Mouse (Mus musculus) cortical plate, adult 2 months (tissue): Measurements from ENCODE around the gene Alkbh3. TPM values are rescaled to one million over a fixed set of nuclear protein-coding genes. Genes with fewer than 3 reads are reported as not detected.

ENCODE experiments used
- H3K27ac ChIP-seq: fragments of 200-500 bp; 2 replicates; pipeline ENCODE4 v1.5.1; 2012; ENCODE audit warnings: low read length, control low read depth, inconsistent platforms; ENCODE audit not compliant: insufficient read depth
- H3K4me1 ChIP-seq: fragments of 200-500 bp; 2 replicates; pipeline ENCODE4 v1.6.1; 2011; ENCODE audit warnings: low read length; ENCODE audit not compliant: control insufficient read depth, insufficient read depth
- H3K4me3 ChIP-seq: fragments of 200-500 bp; 2 replicates; pipeline ENCODE4 v1.5.1; 2011; ENCODE audit warnings: mild to moderate bottlenecking, low read length, control low read depth; ENCODE audit not compliant: insufficient read depth
- CTCF ChIP-seq: fragments of 200-500 bp; IDR thresholded peaks from 2 replicates; pipeline ENCODE4 v1.5.1; 2011; ENCODE audit warnings: mild to moderate bottlenecking, control low read depth, low read length; ENCODE audit not compliant: insufficient read depth; ENCODE audit errors: extremely low read depth
- POLR2A ChIP-seq: fragments of 200-500 bp; IDR thresholded peaks from 2 replicates; pipeline ENCODE4 v1.6.1; 2011; ENCODE audit warnings: mild to moderate bottlenecking, low read length, control low read depth; ENCODE audit not compliant: insufficient read depth; ENCODE audit errors: extremely low read depth
- polyA plus RNA-seq: library from polyadenylated mRNA; depleted of rRNA; stranded (reverse); fragments of >200 nt; gene quantifications from 2 replicates; pipeline ENCODE4 v1.2.3, GENCODE M21; 2012; rRNA removed

Gene Alkbh3
- polyA plus RNA-seq, 1 experiment, result 45.9 TPM

GRCm38 (mm10) chr2:93956908-93957784 lies 53.5 kb downstream of the Alkbh3 start, which contains the start of gene Gm13889:
Gm13889 (minus strand) TSS chr2:93957201.
- TF ChIP-seq CTCF, result no peak
- TF ChIP-seq POLR2A, result peak; percentile 83
- Histone ChIP-seq H3K4me1 (peaks cover 4% of the 10 kb centered on the region), H3K27ac (peak within 1 kb of the TSS; percentile 49), H3K4me3 (peak within 1 kb of the TSS; percentile 68)

- Histone ChIP-seq H3K4me1 (peaks cover 4% of the 10 kb centered on the region), H3K27ac (peak overlapping the region; percentile 49), H3K4me3 (peak overlapping the region; percentile 68)
- peak; percentile 25; the same call in 1 of the 2 replicates for TF ChIP-seq POLR2A
- no peak for TF ChIP-seq CTCF
Observed at GRCm38 (mm10) chr2:93956331-93956801, 54.2 kb downstream of the Alkbh3 start.

- H3K27ac ChIP-seq, result peak overlapping the region; percentile 49; the same call in 1 of the 2 replicates
- H3K4me1 ChIP-seq, result peaks cover 4% of the 10 kb centered on the region
- peak overlapping the region; percentile 68 for H3K4me3 ChIP-seq
- TF ChIP-seq POLR2A (no peak), CTCF (no peak)
Observed at GRCm38 (mm10) chr2:93955886-93956285, 54.7 kb downstream of the Alkbh3 start.

GRCm38 (mm10) chr2:93954781-93955578 lies 55.6 kb downstream of the Alkbh3 start:
- H3K27ac ChIP-seq, result peak overlapping the region; percentile 2
- TF ChIP-seq POLR2A (peak; percentile 38; the same call in 1 of the 2 replicates), CTCF (no peak)
- H3K4me3 ChIP-seq, result peak overlapping the region; percentile 68
- H3K4me1 ChIP-seq, result peaks cover 4% of the 10 kb centered on the region

GRCm38 (mm10) chr2:93953726-93954125 lies 56.9 kb downstream of the Alkbh3 start:
- TF ChIP-seq POLR2A (no peak), CTCF (no peak)
- Histone ChIP-seq H3K4me1 (peaks cover 4% of the 10 kb centered on the region), H3K27ac (no peak overlapping the region), H3K4me3 (no peak overlapping the region)

- Histone ChIP-seq H3K27ac (no peak overlapping the region), H3K4me1 (no peaks in the 10 kb centered on the region), H3K4me3 (no peak overlapping the region)
- no peak for TF ChIP-seq POLR2A
- no peak for TF ChIP-seq CTCF
Observed at GRCm38 (mm10) chr2:93946976-93947375, 63.6 kb downstream of the Alkbh3 start.

GRCm38 (mm10) chr2:93944855-93945254 lies 65.8 kb downstream of the Alkbh3 start:
- no peak for TF ChIP-seq CTCF
- no peak for TF ChIP-seq POLR2A
- H3K27ac ChIP-seq, result no peak overlapping the region
- H3K4me3 ChIP-seq, result no peak overlapping the region

GRCm38 (mm10) chr2:93944099-93944498 lies 66.5 kb downstream of the Alkbh3 start:
- no peak overlapping the region for H3K4me3 ChIP-seq
- TF ChIP-seq CTCF (0 out of 2 replicates have a peak, but pooled peaks have one; percentile 0), POLR2A (no peak)
- H3K4me1 ChIP-seq, result no peaks in the 10 kb centered on the region
- H3K27ac ChIP-seq, result no peak overlapping the region

More at GRCm38 (mm10) chr2:93944855-93945254, 65.8 kb downstream of the Alkbh3 start:
- H3K4me1 ChIP-seq, result no peaks in the 10 kb centered on the region

GRCm38 (mm10) chr2:93941670-93942069 lies 68.9 kb downstream of the Alkbh3 start:
- no peak overlapping the region for H3K27ac ChIP-seq

GRCm38 (mm10) chr2:93938534-93938933 lies 72.1 kb downstream of the Alkbh3 start:
- H3K4me3 ChIP-seq, result no peak overlapping the region
- TF ChIP-seq POLR2A (no peak), CTCF (no peak)
- H3K4me1 ChIP-seq, result no peaks in the 10 kb centered on the region
- no peak overlapping the region for H3K27ac ChIP-seq

More at GRCm38 (mm10) chr2:93941670-93942069, 68.9 kb downstream of the Alkbh3 start:
- Histone ChIP-seq H3K4me1 (no peaks in the 10 kb centered on the region), H3K4me3 (no peak overlapping the region)
- TF ChIP-seq CTCF, result no peak
- no peak for TF ChIP-seq POLR2A

Other genes with a start within 250 kb of the Alkbh3 start
- gene Ext2, start 188.2 kb downstream of the Alkbh3 start, polyA plus RNA-seq, result 32.1 and 34.6 TPM in 2 replicates
- 7.3 and 8.8 TPM in 2 replicates for gene Accs, start 160.9 kb downstream of the Alkbh3 start, polyA plus RNA-seq
- 0.68 and 0.77 TPM in 2 replicates for gene Accsl, start 141.7 kb downstream of the Alkbh3 start, polyA plus RNA-seq
- 36.7 and 39.6 TPM in 2 replicates for gene Gm13889, start 53.6 kb downstream of the Alkbh3 start, polyA plus RNA-seq
- gene Gm27027, start 14.5 kb downstream of the Alkbh3 start, polyA plus RNA-seq, result not detected in 2 replicates
- gene Hsd17b12, start 147.2 kb upstream of the Alkbh3 start, polyA plus RNA-seq, result 65.0 and 65.5 TPM in 2 replicates